Mouse (Mus musculus) lung, postnatal 25 days (tissue): ENCODE results near the gene Cops9.

Experiments used
- DNase-seq: peaks from one replicate; pipeline ENCODE4 v3.0.0; 2022; ENCODE audit warnings: low spot score

Gene Cops9

DNA sequence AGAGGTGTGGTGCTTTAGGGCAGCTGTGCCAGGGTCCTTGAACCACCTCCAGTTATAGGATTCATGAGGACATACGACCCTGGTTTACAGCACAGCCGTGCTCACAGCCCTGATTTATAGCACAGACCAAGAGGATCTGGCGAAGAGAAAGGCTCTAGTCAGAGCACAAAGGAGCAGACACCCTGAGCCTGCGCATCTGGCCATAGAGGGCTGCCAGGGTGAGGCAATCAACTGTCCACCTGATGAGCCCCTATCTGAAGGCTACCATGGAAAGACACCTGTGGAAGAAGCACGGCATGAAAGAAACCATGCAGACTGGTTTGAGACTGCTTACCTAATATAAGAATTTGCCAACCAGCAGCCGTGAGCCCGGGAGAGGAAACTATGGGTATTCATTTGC, 4.8 kb upstream of the Cops9 start:
- DNase-seq: no peak

DNA sequence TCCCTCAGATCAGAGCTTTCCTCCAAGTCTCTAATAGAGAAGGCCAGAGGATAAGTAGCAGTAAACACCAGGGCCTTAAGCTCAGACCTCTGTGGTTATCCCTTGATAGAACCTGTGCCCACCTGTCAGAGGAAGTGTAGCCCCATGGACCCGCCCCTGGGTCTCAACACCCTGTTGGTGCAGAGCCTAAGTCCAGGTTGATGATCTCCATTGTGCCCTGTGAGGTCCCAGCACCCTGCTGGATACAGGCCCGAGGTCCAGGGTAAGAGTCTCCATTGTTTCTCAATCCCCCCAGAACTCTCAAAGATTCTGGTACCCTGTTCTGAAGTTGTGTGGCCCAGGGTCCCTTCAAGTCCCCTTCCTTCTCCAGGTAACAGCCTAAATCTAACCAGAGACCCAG, 4.3 kb upstream of the Cops9 start:
- DNase-seq: no peak

DNA sequence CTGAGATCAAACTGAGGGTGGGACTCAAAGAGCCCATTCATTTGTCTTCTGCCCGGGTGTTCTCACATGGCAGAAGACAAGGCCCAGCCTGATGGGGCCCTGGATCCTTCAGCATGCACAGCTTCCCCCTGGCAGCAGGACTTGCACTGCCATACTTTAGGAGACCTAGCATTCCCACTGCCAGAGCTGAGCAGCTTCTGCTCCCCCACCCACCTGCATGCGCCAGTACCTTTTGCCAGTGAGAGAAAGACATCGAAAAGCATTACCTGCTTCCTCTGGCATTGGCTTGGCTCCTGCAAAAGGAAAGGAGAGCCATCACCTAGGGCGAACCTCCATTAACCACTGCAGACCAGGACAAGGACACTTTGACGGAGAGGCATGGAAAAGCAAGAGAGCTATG, 3.1 kb upstream of the Cops9 start:
- DNase-seq: no peak

DNA sequence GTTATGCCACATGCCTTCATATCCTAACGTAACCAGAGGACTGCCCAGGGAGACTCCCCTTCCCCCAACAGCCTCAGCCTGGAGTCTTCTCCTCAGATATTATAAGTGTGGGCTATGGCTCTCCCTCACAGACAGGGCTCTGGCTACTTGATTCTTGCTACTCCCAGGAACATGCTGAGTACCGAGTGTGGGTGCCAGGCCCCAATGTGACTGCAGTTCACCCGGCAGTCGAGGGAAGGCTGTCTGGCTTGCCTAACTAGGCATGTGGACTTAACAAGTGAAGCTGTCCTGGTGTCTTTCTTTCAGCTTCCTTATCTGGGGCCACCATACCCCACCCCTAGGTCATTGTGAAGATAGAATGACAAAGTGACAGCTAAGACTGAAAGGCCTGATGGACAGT, 1.9 kb upstream of the Cops9 start:
- DNase-seq: no peak

DNA sequence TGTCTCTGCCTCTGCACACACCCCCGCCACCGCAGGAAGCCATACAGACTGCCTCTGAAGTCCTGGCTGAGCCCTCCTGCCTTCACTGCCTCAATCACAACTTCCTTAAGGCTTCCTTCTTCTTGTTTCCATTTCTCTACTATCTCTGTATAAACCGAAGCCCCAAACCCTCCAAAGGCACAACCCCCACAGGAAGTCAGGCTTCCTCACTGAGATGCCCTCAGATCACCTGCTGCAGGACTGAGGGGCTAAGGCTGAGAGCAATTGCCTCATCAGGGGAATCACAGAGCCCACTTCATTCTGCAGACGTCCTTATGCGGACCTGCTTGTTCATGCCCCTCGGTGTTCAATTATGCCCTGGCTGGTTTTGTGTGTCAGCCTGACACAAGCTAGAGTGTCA, 1.4 kb downstream of the Cops9 start:
- no peak for DNase-seq

DNA sequence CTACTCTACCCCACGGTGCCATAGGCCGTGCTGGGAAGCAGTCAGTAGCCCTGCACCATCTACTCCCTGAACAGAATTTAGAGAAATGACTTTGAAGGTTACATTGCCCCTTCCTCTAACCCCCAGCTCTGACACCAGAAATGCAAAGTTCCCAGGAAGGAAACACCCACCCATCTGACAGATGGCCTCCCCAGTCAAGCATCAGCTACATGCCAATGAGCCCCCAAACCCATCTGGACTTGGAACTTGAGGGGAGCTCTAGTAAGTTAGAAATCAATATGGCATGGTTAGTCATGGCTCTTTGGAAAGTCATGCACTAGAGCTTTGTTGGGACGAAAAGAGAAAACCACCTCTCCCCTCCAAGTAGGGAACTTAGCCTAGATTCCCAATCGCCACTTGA, 3.0 kb downstream of the Cops9 start:
- DNase-seq: no peak

DNA sequence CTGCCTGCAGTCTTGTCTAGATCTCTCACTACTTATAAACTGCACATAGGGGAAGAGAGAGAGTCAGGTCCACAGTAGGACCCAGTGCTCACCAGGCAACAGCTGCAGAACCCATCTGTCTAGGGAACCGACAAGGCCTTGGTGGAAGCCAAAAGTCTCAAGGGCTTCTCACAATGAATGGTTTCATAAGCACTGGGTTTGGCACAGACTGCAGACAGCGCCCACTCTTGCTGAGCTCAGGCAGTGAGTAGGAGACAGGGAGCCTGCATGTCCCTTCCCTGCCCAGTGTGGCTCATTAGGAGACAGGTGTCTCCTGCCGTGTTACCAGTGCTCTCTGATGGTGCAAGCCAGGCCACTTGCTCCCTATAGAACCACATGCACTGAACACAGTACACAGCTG, 3.6 kb downstream of the Cops9 start:
- DNase-seq: no peak

DNA sequence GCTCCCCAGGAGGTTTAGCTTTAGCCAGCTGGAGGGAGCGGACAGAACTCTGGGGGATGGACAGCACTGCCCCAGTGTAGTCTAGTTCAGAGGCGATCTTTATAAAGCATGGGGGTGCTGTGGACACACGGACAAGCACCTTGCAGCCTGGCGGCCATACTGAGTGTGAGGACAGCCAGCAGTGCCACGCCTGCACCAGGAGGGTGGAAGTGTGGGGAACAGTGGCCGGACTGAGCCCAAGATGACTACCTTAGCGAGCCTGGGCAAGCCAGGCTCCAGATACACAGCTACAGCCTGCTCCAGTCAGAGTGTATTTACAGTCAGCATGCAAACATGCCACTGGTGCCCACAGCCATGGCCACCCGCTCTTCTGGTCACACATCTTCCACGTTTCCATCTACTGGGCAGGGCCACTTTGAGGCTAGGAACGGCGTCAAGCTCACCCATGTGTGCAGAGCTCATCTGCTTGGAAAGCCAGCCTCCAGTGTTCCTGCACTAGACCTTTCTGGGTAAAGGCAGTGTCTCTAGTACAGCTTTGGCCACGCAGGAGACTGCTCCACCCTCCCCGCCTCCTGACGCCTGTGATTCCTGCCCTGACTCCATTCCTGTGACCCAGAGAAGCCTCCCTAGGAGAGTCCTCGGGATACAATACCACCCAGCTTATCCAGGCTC, 4.1 kb downstream of the Cops9 start:
- no peak for DNase-seq

DNA sequence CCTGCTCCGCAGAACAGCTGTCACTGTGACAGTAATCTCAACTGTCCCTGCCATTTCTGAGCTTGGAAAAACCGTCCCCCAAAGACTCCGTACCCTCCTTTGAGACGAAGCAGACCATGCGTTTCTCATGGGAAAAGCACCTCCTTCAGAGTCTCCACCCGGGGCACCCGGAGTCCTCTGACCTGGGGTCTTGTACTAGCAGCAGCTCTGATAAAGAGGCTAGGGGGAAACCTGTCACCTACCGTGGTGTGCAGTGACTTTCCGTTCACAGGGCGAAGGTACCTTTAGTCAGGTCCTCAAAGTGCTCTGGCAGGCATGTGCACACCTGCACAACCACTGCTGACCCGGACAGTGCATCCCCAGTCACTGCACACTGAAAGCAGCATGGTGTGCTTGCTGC, 5.1 kb downstream of the Cops9 start:
- DNase-seq: no peak

DNA sequence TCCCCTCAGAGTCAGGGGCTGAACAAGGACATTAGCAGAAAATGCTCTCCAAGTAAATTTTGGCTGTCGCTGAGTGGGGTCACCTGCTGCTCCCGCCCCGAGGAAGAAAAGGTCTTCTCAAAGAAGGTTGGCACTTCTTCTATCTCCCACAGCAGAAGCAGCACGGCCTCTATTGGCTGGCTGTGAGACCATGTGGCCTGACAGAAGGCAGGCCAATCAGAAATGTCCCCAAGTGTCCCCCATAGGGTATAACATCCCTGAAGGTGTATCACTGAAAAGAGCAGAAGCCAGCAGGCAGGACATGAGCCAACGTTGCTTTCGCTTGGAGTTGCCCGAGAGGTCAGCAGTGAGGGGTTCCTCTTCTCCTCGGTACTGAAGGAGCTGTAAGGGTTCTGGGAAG, 5.8 kb downstream of the Cops9 start:
- DNase-seq: no peak

DNA sequence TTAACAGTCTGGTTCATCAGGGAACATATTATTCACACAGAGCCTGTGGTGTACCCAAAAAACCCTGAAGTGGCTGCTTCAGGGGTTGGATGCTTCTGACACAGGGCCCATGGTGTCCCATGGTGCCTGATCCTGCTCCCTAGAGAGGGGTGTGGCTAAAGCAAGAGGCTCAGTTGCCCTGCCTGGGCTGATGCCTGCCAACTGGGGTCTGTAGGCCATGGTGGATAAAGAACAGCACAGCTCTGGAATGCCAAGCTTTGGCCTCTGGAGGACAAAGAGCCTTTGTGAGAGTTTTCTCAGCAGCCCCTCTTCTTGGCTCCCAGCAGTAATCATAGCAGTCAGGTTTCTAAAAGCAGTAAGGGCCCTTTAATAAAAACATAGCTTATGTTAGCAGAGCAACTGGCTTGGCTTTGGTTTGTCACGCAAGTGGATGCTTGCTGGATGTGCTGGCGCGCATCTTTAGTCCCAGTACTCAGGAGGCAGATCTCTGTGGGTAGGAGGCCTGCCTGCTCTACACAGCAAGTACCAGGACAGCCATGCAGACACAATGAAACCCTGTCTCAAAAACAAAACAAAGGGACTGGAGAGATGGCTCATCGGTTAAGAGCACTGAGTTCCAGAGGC, 6.7 kb downstream of the Cops9 start:
- DNase-seq: no peak

DNA sequence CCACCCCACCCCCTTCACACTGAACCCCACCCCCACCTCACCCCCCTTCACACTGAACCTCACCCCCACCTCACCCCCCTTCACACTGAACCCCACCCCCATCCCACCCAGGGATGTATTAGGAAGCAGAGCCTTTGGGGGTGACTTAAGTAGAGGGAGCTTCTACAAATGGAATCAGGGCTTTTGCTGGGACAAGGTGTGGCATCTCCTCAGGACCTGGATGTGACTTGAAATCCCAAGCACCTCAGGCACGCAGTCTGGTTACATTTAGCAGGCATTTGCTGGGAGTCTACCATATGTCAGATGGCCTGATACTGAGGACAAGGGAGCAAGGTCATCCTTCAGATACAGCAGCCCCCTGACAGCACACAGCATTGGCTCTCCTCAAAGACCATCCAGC, 7.2 kb downstream of the Cops9 start:
- DNase-seq: no peak

DNA sequence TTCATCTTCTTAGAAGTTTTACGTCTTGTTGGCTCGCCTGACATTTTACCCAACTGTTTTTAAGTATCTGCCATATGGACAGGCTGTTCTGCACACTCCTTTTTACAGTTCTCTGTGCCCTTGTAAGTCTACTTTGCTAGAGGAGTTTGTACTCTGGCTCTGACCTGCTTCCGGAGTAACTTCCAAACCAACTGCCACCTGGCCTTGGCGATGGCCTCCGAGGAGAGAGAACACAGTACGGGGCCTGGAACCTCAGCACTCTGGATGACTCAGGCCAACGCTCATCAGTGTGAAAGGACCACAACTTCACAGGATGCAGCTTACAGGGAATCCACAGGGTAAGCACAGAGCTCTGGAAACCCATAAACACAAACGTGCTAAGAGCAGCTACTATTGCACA, 8.1 kb downstream of the Cops9 start:
- no peak for DNase-seq

DNA sequence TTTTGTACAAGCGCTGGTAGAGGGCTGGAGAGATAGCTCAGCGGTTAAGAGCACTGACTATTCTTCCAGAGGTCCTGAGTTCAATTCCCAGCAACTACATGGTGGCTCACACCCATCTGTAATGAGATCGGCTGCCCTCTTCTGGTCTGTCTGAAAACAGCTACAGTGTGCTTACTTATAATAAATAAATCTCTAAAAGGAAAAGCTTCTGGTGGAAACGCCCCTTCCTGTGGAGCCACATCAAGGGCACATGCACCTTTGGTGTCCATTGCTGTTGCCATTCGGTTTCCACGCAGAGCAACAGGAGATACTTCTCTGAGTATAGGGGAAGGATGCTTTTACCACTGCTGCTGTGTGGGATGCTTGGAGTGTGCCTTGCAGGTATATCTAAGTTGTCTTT, 8.8 kb downstream of the Cops9 start:
- no peak for DNase-seq

DNA sequence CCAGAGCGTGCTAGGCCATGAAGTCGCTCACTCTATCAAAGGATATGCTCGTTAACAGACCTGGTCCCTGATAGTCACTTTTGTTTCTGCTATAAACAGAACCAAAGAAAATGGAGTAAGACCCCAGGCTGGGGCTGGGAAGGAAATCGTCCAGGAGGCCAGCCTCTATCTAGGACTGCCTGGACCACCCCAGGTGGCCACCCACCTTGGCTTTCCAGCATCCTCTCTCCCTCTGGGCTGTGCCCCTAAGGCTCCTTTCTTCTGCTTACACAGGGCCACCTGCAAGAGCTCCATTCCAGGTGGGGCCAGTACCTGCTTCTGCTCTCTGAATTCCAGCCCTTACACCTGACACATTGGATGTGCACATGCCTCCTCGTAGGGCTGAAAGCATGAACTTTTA, 9.6 kb downstream of the Cops9 start:
- no peak for DNase-seq

DNA sequence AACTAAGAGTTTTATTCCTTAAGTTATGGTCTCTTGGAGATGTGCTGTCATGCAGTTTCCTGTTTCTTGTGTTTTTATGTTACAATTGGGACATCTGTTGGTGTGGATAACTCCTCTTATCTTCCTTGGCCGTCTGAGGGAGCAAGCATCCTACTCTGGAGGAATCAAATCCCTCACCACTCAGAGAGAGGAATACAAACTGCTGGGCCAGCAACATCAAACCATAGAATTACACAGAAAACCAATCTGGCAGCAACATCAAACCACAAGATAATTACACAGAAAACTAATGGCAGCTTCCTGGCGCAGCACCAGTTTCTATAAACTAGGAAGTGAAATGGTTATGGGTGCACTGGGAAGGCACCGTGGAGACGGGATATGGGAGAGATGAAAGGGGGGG, 13.6 kb downstream of the Cops9 start:
- DNase-seq: no peak

DNA sequence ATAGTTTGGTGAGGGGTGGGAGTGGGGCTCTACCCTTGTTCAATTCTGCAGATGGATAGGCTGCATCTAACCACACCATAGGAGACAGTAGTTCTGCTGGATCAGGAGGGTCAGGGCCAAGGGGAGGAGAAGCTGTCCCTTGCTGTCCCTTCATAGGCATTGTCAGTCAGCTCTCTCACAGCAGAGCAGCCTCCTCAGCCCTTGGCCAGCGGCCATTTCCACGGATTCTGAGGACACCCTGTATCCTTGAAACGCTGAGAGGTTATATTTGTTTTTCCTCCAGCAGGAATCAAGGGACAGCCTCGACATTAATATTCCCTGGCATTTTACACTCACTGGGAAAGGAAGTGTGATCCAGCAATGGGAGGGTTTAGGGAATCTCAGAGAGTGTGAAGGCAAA, 23.4 kb downstream of the Cops9 start:
- DNase-seq: no peak

DNA sequence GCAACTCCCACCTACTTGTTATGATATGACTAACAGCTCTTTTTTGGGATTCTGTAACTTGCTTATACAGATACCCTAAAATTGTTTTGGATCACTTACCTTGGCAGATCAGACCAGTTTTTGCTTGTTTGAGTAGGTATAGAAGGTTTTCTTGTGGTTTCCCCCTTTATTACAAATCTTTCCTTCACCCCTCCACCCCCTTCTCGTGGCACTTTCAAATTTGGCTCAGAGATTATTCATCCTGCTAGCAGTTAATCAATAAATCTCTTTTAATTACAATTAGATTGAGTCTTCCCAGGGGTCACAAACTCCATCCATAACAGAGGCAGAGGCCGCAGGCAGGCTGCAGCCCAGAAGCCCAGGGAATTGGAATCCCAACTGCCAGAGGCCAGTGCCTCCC, 24.3 kb downstream of the Cops9 start, which contains the start of gene Olfr12:
TSS of gene Olfr12 (plus strand) at position 301 of the 400 bp plus-strand sequence.
- DNase-seq: no peak

DNA sequence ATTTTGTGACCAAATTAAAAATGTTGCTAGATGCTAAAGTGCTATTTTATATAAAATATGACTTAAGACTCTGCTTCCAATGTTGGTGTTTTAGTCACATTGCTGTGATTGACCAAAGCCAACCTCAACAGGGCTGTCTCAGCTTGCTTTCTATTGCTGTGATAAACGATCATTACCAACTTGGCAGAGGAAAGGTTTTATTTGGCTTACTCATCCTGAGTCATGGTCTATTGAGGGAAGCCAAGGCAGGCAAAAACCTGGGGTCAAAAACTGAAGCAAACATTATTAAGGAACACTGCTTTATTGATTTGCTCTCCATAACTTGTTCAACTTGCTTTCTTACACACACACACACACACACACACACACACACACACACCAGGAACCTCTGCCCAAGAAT, 25.7 kb downstream of the Cops9 start:
- DNase-seq: no peak

DNA sequence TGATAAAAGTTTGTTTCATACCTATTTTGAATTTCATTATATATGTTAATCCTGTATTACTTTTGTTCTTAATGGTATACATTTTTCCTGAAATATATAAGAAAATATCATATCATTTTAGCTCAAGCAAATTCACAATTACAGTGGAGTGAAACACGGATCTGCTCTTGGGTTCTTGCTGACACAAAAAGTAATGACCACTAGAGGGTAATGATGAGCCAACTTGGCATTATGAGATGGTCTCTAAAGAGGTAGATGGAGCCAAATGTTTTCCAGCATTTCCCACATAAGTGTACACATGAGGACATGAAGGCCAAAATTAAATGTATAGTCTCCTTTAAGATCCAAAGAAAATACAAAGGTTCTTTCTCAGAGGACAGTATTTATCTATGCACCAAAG, 27.3 kb downstream of the Cops9 start:
- DNase-seq: peak; percentile 14

DNA sequence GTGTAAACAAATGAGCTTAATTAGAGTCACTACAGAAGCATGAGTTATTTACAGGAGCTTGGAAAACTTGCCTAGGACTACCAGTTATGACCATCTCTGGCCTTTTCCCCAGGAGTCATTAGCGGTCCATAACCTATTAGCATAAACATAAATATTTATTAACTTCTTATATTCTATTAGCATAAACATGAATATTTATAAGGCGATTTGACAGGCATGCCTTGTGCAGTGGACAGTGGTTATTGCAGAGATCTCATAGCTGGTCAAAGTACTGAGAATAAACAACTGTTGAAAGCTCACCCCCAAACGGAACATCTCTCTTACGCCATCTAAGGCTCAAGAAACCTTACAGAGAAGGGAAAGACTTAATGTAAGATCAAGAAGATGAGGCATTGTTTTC, 28.6 kb downstream of the Cops9 start:
- no peak for DNase-seq

DNA sequence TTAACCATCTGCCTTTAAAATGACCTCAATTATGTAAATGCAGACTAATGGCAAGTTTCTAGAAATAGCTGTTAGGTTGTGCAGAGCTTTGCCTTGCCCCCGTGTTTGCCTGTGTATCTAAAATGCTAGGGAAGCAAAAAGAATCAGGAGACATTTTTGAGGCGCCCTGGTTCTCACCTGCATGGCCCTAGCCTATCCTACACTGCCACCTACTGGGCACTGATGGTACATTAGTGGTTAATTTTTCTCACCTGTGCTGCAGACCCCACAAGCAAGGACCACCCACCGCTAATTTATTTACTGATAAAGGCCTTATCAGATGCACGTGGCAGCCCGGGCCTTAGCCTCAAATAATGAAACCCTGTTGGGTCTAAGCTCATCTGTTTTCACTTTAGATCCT, 30.8 kb downstream of the Cops9 start:
- peak; percentile 18 for DNase-seq

DNA sequence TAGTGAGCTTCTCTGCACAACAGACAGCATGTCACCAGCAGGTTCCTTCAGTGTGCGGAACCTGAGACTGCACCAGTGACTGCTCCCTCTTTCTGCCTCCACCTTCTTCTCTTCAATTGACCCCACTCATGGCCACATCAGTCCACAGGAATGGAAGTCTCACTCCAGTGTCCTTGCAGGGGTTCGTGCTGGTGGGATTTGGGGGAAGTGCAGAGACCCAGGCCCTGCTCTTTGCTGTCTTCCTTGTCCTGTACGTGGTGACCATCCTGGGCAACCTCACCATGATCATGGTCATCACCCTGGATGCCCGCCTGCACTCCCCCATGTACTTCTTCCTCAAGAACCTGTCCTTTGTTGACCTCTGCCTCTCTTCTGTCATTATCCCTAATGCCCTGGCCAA, 34.1 kb downstream of the Cops9 start:
- no peak for DNase-seq

DNA sequence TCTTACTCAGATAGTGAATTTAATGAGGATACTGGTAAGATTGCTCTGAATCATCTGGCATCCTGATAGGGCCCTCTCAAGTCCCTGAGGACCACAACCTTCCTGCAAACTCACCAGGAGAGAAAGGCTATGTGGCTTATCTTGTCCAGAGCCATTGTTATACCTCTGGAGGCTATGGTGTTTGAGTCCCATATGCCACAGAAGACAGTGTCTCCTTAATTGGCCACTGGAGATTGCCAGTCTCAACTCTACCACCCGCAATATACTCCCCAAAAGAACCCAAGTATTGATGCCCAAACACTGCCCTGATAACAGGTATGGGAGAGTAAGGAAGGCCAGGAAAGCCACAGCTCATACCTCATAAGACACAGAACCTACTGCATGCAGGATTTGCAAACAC, 36.3 kb downstream of the Cops9 start, which contains the start of gene Olfr1410:
TSS of gene Olfr1410 (plus strand) at position 301 of the 400 bp plus-strand sequence.
- DNase-seq: no peak
